Mouse (Mus musculus) midbrain, postnatal 0 days (tissue): ENCODE measurements around the gene Phkb. TPM values are rescaled to one million over a fixed set of nuclear protein-coding genes. Genes with fewer than 3 reads are reported as not detected.

Experiments used
- ATAC-seq: fragments of 200-750 bp; cut with Nextera tagmentation; 2 replicates; pipeline ENCODE4 v1.8.0; 2017; ENCODE audit warnings: moderate number of reproducible peaks, mild to moderate bottlenecking, moderate TSS enrichment, moderate library complexity; ENCODE audit not compliant: low FRiP score
- DNase-seq: peaks from one replicate; pipeline ENCODE4 v3.0.0-alpha.2; 2015; ENCODE audit warnings: low spot score
- H3K27ac ChIP-seq: fragments of 300-500 bp; sonication (generic); 2 replicates; pipeline ENCODE4 v1.5.1; 2014; ENCODE audit warnings: low read depth, mild to moderate bottlenecking, low read length, mixed read lengths
- H3K27me3 ChIP-seq: fragments of 300-500 bp; sonication (generic); 2 replicates; pipeline ENCODE4 v1.6.1; 2014; ENCODE audit warnings: low read length, control low read depth, mixed read lengths; ENCODE audit not compliant: insufficient read depth
- H3K36me3 ChIP-seq: fragments of 300-500 bp; sonication (generic); 2 replicates; pipeline ENCODE4 v1.6.1; 2014; ENCODE audit warnings: low read length, control low read depth, mixed read lengths; ENCODE audit not compliant: insufficient read depth
- H3K4me1 ChIP-seq: fragments of 300-500 bp; sonication (generic); 2 replicates; pipeline ENCODE4 v1.6.1; 2014; ENCODE audit warnings: mild to moderate bottlenecking, control low read depth, antibody characterized with exemption, low read length, mixed read lengths; ENCODE audit not compliant: insufficient read depth
- H3K4me2 ChIP-seq: fragments of 300-500 bp; sonication (generic); 2 replicates; pipeline ENCODE4 v1.6.1; 2014; ENCODE audit warnings: low read depth, mild to moderate bottlenecking, low read length, mixed read lengths; ENCODE audit not compliant: poor library complexity, severe bottlenecking
- H3K4me3 ChIP-seq: fragments of 300-500 bp; sonication (generic); 2 replicates; pipeline ENCODE4 v1.5.1; 2014; ENCODE audit warnings: low read depth, mild to moderate bottlenecking, low read length, moderate library complexity
- H3K9ac ChIP-seq: fragments of 300-500 bp; sonication (generic); replicated peaks from 2 replicates; pipeline ENCODE4 v1.6.1; 2014; ENCODE audit warnings: mild to moderate bottlenecking, low read length, moderate library complexity, mixed read lengths; ENCODE audit not compliant: poor library complexity, severe bottlenecking
- H3K9me3 ChIP-seq: fragments of 300-500 bp; sonication (generic); 2 replicates; pipeline ENCODE4 v1.6.1; 2016; ENCODE audit warnings: low read length, control low read depth
- CTCF ChIP-seq: IDR thresholded peaks from 2 replicates; pipeline ENCODE4 v1.5.1; 2016; ENCODE audit warnings: antibody characterized with exemption, mild to moderate bottlenecking
- WGBS: fragments of 180-500 bp; shearing (Covaris S2); extraction: QIAGEN DNeasy Blood & Tissue Kit; methylation state at CpG from one replicate; pipeline ENCODE4 v1.1.7; 2014; 5-methylcytosine and 5-hydroxymethylcytosine counted together
- polyA plus RNA-seq: library from polyadenylated mRNA; unstranded; fragments of >200 nt; fragmentation: Nextera tagmentation; extraction: Ambion mirVana; gene quantifications from 2 replicates; pipeline ENCODE4 v1.2.1, GENCODE M21; 2015
- total RNA-seq: library from RNA; depleted of rRNA; stranded (reverse); fragments of >200 nt; gene quantifications from 2 replicates; pipeline ENCODE4 v1.2.3, GENCODE M21; 2014

Gene Phkb
- total and polyA plus RNA-seq, 2 experiments from 2014 or later = 22.2 to 37.2 TPM

GRCm38 (mm10) chr8:86059130-86059529 lies 218.4 kb downstream of the Phkb start:
- H3K36me3 ChIP-seq = no peaks in the 10 kb centered on the region
- H3K27ac ChIP-seq = no peak overlapping the region
- no peaks in the 10 kb centered on the region for H3K4me1 ChIP-seq
- H3K27me3 ChIP-seq = no peaks in the 10 kb centered on the region
- peak; percentile 33 for TF ChIP-seq CTCF
- no peak for ATAC-seq
- no peak for DNase-seq
- H3K4me3 ChIP-seq = no peak overlapping the region
- WGBS = 52% methylated on average over 5 of the region's 5 CpGs
- no peaks in the 10 kb centered on the region for H3K9me3 ChIP-seq
- no peak overlapping the region for H3K4me2 ChIP-seq
- no peak overlapping the region for H3K9ac ChIP-seq

GRCm38 (mm10) chr8:86063411-86063810 lies 222.7 kb downstream of the Phkb start:
- no peak for DNase-seq
- H3K27me3 ChIP-seq = no peaks in the 10 kb centered on the region

GRCm38 (mm10) chr8:86079433-86079832 lies 238.7 kb downstream of the Phkb start:
- H3K4me3 ChIP-seq = no peak overlapping the region
- no peaks in the 10 kb centered on the region for H3K9me3 ChIP-seq
- H3K36me3 ChIP-seq = no peaks in the 10 kb centered on the region
- H3K4me2 ChIP-seq = no peak overlapping the region
- H3K27ac ChIP-seq = no peak overlapping the region
- H3K27me3 ChIP-seq = no peaks in the 10 kb centered on the region
- ATAC-seq (no peak), DNase-seq (no peak)
- 97% methylated on average over 1 of the region's 1 CpGs for WGBS
- H3K9ac ChIP-seq = no peak overlapping the region
- no peaks in the 10 kb centered on the region for H3K4me1 ChIP-seq
- TF ChIP-seq CTCF = no peak

More at GRCm38 (mm10) chr8:86063411-86063810, 222.7 kb downstream of the Phkb start:
- Histone ChIP-seq H3K36me3 (no peaks in the 10 kb centered on the region), H3K9ac (no peak overlapping the region), H3K9me3 (no peaks in the 10 kb centered on the region), H3K27ac (no peak overlapping the region), H3K4me2 (no peak overlapping the region), H3K4me3 (no peak overlapping the region), H3K4me1 (no peaks in the 10 kb centered on the region)
- no peak for ATAC-seq
- no peak for TF ChIP-seq CTCF
- WGBS = 96% methylated on average over 2 of the region's 2 CpGs

- ATAC-seq = no peak
- Histone ChIP-seq H3K4me3 (no peak overlapping the region), H3K9me3 (no peaks in the 10 kb centered on the region), H3K4me2 (no peak overlapping the region), H3K27ac (no peak overlapping the region), H3K4me1 (no peaks in the 10 kb centered on the region), H3K27me3 (no peaks in the 10 kb centered on the region), H3K9ac (no peak overlapping the region), H3K36me3 (no peaks in the 10 kb centered on the region)
- no peak for TF ChIP-seq CTCF
- WGBS = 84% methylated on average over 4 of the region's 4 CpGs
- DNase-seq = peak; percentile 17
These were observed 242.6 kb downstream of the Phkb start for GRCm38 (mm10) chr8:86083346-86083745.

- H3K9ac ChIP-seq = no peak overlapping the region
- no peak overlapping the region for H3K27ac ChIP-seq
- no peaks in the 10 kb centered on the region for H3K36me3 ChIP-seq
- no peaks in the 10 kb centered on the region for H3K27me3 ChIP-seq
- no peaks in the 10 kb centered on the region for H3K9me3 ChIP-seq
- DNase-seq (peak; percentile 75), ATAC-seq (no peak)
- no peak for TF ChIP-seq CTCF
- H3K4me3 ChIP-seq = no peak overlapping the region
- no peaks in the 10 kb centered on the region for H3K4me1 ChIP-seq
- no peak overlapping the region for H3K4me2 ChIP-seq
- WGBS = 85% methylated on average over 2 of the region's 2 CpGs
These were observed 246.0 kb downstream of the Phkb start for GRCm38 (mm10) chr8:86086791-86087190.

- no peaks in the 10 kb centered on the region for H3K9me3 ChIP-seq
- H3K36me3 ChIP-seq = no peaks in the 10 kb centered on the region
- ATAC-seq (no peak), DNase-seq (peak; percentile 74)
- no peak for TF ChIP-seq CTCF
- 95% methylated on average over 1 of the region's 1 CpGs for WGBS
- no peak overlapping the region for H3K27ac ChIP-seq
- H3K27me3 ChIP-seq = no peaks in the 10 kb centered on the region
- H3K9ac ChIP-seq = no peak overlapping the region
- no peak overlapping the region for H3K4me2 ChIP-seq
- no peaks in the 10 kb centered on the region for H3K4me1 ChIP-seq
- H3K4me3 ChIP-seq = no peak overlapping the region
These were observed 246.7 kb downstream of the Phkb start for GRCm38 (mm10) chr8:86087468-86087867.
